Mouse (Mus musculus) macrophage (primary cell): Measurements from ENCODE around the gene Tmsb10. TPM values are rescaled to one million over a fixed set of nuclear protein-coding genes. Genes with fewer than 3 reads are reported as not detected.

ENCODE experiments used
- H3K27ac ChIP-seq: fragments of 350-480 bp; formaldehyde crosslinking; 2 replicates; pipeline ENCODE4 v1.9.0; 2021
- H3K36me3 ChIP-seq: fragments of 350-480 bp; formaldehyde crosslinking; 2 replicates; pipeline ENCODE4 v1.9.0; 2021; ENCODE audit errors: inconsistent target
- H3K4me3 ChIP-seq: fragments of 350-480 bp; formaldehyde crosslinking; 2 replicates; pipeline ENCODE4 v1.9.0; 2021; ENCODE audit errors: inconsistent target
- H3K79me2 ChIP-seq: fragments of 350-480 bp; formaldehyde crosslinking; 2 replicates; pipeline ENCODE4 v1.9.0; 2021; ENCODE audit errors: inconsistent target
- WGBS: methylation state at CpG from one replicate; pipeline ENCODE4 v1.1.7; 2026; ENCODE audit warnings: inconsistent platforms; ENCODE audit not compliant: missing documents; 5-methylcytosine and 5-hydroxymethylcytosine counted together
- polyA plus RNA-seq: library from polyadenylated mRNA; stranded (reverse); fragments of 250-400 nt; gene quantifications from 3 replicates; pipeline ENCODE4 v1.2.4, GENCODE M21; 2018; ENCODE audit warnings: inconsistent platforms
- total RNA-seq, 78 experiments: library from RNA; depleted of rRNA; stranded (reverse); fragments of 250-400 nt; gene quantifications; 1 replicate in 9 of 78; 2 replicates in 24 of 78; 3 replicates in 43 of 78; 4 replicates in 2 of 78; pipeline ENCODE4 v1.2.4; 2018; ENCODE audit warnings: inconsistent platforms in 56 of 78

Gene Tmsb10
- 100 to 1,000 TPM in 5 of 26 experiments, 10 to 100 TPM in 21; 25.9 to 371 (median 55.7) TPM for total RNA-seq (2018; cell fraction: chromatin; rRNA removed)
- total RNA-seq (2018; cell fraction: cytosol; rRNA removed): 1,000 to 10,000 TPM in 24 of 26 experiments, 100 to 1,000 TPM in 2; 980 to 3,153 (median 1,603) TPM
- 100 to 1,000 TPM in 25 of 26 experiments, 10 to 100 TPM in 1; 81.9 to 542 (median 303) TPM for total RNA-seq (2018; cell fraction: nucleus; rRNA removed)
- 1,065 to 2,086 TPM (median 1,228 TPM) in 3 replicates for polyA plus RNA-seq

GRCm38 (mm10) chr6:72958662-72959071, at the start of gene Tmsb10:
Gene Tmsb10 (minus strand): TSS chr6:72958748.
- H3K27ac ChIP-seq: peak within 1 kb of the TSS; percentile 73
- H3K79me2 ChIP-seq: peaks cover 14% of the 10 kb centered on the region
- H3K4me3 ChIP-seq: peak within 1 kb of the TSS; percentile 84
- 5% methylated on average over 15 of the region's 19 CpGs for WGBS
- H3K36me3 ChIP-seq: no peaks in the 10 kb centered on the region

DNA sequence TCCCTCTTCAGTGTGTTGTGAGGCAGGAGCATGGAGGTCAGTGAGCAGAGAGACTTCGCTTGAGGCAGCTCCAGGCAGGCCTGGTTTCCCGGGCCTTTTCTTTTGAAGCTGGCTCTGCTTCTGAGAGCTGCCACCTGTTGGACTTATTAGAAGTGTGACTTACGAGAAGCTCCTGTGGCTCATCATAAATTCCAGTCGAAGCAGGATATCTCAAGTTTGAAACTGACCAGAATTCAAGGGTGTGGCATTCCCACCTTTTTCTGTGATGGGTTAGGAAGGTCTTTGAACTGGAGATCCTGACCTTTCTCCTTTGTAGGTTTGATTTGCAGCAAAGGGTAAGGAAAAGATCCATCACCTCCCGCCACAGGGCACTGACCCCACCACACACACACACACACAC, 45.1 kb upstream of the Tmsb10 start:
- 96% methylated on average over 5 of the region's 5 CpGs for WGBS
- Histone ChIP-seq H3K4me3 (no peak overlapping the region), H3K36me3 (no peaks in the 10 kb centered on the region), H3K27ac (no peak overlapping the region), H3K79me2 (no peaks in the 10 kb centered on the region)

DNA sequence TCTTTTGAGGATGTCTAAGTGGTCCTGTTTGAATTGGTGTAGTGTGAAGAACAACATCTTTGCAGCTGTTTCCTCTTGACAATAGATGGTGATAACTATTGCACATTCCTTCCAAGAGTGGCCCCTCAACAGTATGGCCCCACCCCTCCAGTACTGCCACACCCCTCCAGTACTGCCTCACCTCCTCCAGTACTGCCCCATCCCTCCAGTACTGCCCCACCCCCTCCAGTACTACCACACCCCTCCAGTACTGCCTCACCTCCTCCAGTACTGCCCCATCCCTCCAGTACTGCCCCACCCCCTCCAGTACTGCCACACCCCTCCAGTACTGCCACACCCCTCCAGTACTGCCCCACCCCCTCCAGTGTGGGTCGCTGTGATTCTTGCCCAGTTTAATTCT, 43.8 kb upstream of the Tmsb10 start:
- Histone ChIP-seq H3K36me3 (no peaks in the 10 kb centered on the region), H3K79me2 (no peaks in the 10 kb centered on the region), H3K27ac (no peak overlapping the region), H3K4me3 (no peak overlapping the region)
- WGBS: 60% methylated on average over 1 of the region's 1 CpGs

DNA sequence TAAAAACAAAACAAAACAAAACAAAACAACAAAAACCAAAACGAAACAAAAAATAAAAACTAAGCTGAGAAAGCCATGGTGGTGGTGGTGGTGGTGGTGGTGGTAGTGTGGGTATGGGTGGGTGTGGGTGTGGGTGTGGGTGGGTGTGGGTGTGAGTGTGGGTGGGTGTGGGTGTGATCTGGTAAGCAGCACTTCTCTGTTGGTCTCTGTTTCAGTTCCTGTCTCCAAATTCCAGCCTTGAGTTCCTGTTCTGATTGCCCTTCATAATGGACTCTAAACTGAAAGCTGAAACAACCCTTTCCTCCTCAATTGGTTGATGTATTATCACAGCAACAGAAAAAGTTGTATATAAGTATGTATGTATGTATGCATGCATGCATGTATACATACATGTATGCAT, 40.3 kb upstream of the Tmsb10 start:
- WGBS: no CpG with 5 or more reads among the region's 1 CpGs
- H3K36me3 ChIP-seq: no peaks in the 10 kb centered on the region

DNA sequence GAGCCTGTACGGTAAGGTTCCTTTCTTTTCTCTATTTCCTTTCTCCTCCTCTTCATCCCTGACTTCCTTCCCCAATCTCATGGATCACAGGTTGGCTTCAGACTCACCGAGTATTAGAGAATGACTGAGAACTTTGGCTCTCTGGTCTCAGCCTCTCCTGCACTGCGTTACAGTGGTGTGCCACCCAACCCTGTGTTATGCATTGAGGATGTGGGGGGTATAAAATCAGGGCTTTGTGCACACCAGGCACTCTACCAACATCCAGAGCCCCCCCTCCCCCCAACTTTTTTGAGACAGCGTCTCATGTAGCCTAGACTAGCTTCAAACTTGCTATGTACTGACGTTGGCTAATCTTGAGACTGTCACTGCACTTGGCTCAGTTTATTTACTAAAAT, 35.1 kb upstream of the Tmsb10 start:
- no peak overlapping the region for H3K27ac ChIP-seq
- H3K4me3 ChIP-seq: no peak overlapping the region
- H3K36me3 ChIP-seq: no peaks in the 10 kb centered on the region
- 70% methylated on average over 5 of the region's 5 CpGs for WGBS
- H3K79me2 ChIP-seq: no peaks in the 10 kb centered on the region

More for the DNA sequence above, 40.3 kb upstream of the Tmsb10 start:
- Histone ChIP-seq H3K79me2 (no peaks in the 10 kb centered on the region), H3K27ac (no peak overlapping the region), H3K4me3 (no peak overlapping the region)

DNA sequence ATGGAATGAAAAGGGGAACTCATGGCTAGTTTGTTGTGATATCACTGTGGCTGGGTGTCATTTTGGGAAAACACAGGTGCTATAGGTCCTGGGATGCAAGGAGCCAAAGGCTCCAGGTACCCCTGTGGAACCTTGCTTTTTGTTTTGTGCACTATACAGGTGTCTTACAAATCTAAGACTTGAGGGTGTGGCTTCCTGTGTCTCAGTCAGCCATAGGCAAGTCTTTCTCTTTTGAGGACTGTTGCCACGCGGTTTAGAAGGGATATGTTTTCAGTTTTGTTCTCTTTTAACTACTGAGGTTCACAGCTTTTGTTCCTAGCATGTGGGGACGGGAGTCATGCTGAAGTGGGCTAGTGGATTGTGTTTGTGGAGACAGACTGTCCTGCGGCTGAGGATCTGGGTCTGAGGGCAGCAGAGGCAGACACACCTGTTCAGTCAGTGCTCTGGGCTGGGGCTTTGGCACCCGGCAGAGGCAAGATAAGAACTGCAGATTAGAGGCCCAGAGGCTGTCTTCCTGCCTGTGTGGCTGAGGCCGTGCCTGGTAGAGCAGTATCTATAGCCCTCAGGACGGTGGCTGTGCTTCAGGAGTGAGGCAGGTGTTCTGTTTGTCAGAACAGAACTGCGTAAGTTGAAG, 34.6 kb upstream of the Tmsb10 start:
- 50% methylated on average over 8 of the region's 8 CpGs for WGBS
- no peaks in the 10 kb centered on the region for H3K79me2 ChIP-seq
- H3K4me3 ChIP-seq: no peak overlapping the region
- H3K36me3 ChIP-seq: no peaks in the 10 kb centered on the region
- H3K27ac ChIP-seq: no peak overlapping the region

GRCm38 (mm10) chr6:72990206-72990605, 31.7 kb upstream of the Tmsb10 start:
- WGBS: 25% methylated on average over 5 of the region's 5 CpGs

DNA sequence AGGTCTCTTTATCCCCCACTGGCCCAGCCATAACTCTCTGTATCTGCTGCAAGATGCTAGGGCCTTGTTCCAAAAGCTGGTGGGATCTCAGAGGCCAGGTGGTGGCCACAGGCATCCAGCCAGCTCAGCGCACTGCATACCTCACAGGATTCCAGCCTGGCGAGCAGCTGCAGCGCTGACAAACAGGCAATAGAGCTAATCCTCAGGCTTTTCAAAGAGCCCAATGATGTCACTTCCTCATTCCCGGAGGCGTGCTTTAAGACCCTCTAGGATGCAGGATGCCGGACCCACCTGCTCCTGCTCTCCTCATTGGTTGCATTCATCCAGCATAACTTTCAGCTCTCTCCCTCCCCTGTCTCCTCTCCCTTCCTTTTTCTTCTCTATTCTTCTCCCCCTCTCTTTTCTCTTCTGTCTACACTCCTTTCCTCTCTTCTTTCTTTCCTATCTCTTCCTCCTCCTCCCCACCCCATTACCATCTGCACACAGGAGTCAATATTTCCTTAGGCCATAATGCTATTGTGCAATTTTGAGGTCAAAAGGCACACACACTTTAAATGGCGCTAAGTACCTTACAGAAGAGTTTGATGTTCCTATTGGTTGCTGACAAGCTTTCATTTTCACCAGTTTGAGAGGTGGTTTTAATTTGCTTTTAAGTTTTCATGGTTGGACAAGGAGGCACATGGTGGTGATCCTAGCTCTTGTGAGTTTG, 30.6 kb upstream of the Tmsb10 start:
- H3K27ac ChIP-seq: 0 out of 2 replicates have a peak overlapping the region, but pooled peaks have one; percentile 12
- H3K4me3 ChIP-seq: no peak overlapping the region
- H3K36me3 ChIP-seq: no peaks in the 10 kb centered on the region
- WGBS: 47% methylated on average over 7 of the region's 7 CpGs
- H3K79me2 ChIP-seq: no peaks in the 10 kb centered on the region

More at GRCm38 (mm10) chr6:72990206-72990605, 31.7 kb upstream of the Tmsb10 start:
- H3K27ac ChIP-seq: peak overlapping the region; percentile 12; the same call in 1 of the 2 replicates
- H3K79me2 ChIP-seq: no peaks in the 10 kb centered on the region
- no peaks in the 10 kb centered on the region for H3K36me3 ChIP-seq
- H3K4me3 ChIP-seq: no peak overlapping the region

GRCm38 (mm10) chr6:72982506-72982905, 24.0 kb upstream of the Tmsb10 start:
- H3K36me3 ChIP-seq: no peaks in the 10 kb centered on the region
- WGBS: 91% methylated on average over 4 of the region's 4 CpGs
- H3K4me3 ChIP-seq: no peak overlapping the region
- no peak overlapping the region for H3K27ac ChIP-seq
- no peaks in the 10 kb centered on the region for H3K79me2 ChIP-seq

GRCm38 (mm10) chr6:72981851-72982250, 23.3 kb upstream of the Tmsb10 start:
- Histone ChIP-seq H3K79me2 (no peaks in the 10 kb centered on the region), H3K4me3 (no peak overlapping the region), H3K27ac (no peak overlapping the region), H3K36me3 (no peaks in the 10 kb centered on the region)
- WGBS: 54% methylated on average over 6 of the region's 6 CpGs

- no peak overlapping the region for H3K27ac ChIP-seq
- 90% methylated on average over 9 of the region's 9 CpGs for WGBS
- H3K36me3 ChIP-seq: no peaks in the 10 kb centered on the region
- no peak overlapping the region for H3K4me3 ChIP-seq
- no peaks in the 10 kb centered on the region for H3K79me2 ChIP-seq
Observed at GRCm38 (mm10) chr6:72981124-72981651, 22.6 kb upstream of the Tmsb10 start.

- 90% methylated on average over 2 of the region's 2 CpGs for WGBS
- Histone ChIP-seq H3K4me3 (no peak overlapping the region), H3K79me2 (no peaks in the 10 kb centered on the region), H3K36me3 (no peaks in the 10 kb centered on the region), H3K27ac (no peak overlapping the region)
Observed at GRCm38 (mm10) chr6:72976866-72977265, 18.3 kb upstream of the Tmsb10 start.

DNA sequence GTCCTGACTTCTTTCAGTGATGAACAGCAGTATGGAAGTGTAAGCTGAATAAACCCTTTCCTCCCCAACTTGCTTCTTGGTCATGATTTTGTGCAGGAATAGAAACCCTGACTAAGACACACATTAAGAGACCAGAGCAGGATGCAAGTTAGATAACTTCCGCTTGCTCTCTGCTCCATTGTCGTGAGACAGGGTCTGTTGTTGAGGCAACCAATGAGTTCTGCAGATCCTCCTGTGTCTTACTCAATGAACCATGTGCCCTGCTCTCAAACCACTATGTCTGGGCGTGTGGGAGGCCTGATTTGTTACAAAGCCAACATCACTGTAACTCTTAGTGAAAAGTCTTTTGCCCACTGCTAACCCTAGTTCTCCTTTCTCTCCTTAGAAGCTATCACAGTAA, 12.5 kb upstream of the Tmsb10 start:
- Histone ChIP-seq H3K27ac (no peak overlapping the region), H3K4me3 (no peak overlapping the region), H3K36me3 (no peaks in the 10 kb centered on the region), H3K79me2 (no peaks in the 10 kb centered on the region)
- WGBS: 64% methylated on average over 3 of the region's 3 CpGs

- Histone ChIP-seq H3K36me3 (no peaks in the 10 kb centered on the region), H3K79me2 (no peaks in the 10 kb centered on the region), H3K4me3 (no peak overlapping the region), H3K27ac (no peak overlapping the region)
- 88% methylated on average over 3 of the region's 3 CpGs for WGBS
Observed at GRCm38 (mm10) chr6:72969787-72970186, 11.2 kb upstream of the Tmsb10 start.

GRCm38 (mm10) chr6:72965199-72965598, 6.7 kb upstream of the Tmsb10 start:
- WGBS: 100% methylated on average over 2 of the region's 6 CpGs
- Histone ChIP-seq H3K27ac (no peak overlapping the region), H3K4me3 (no peak overlapping the region)

More at GRCm38 (mm10) chr6:72965199-72965598, 6.7 kb upstream of the Tmsb10 start:
- H3K79me2 ChIP-seq: no peaks in the 10 kb centered on the region
- no peaks in the 10 kb centered on the region for H3K36me3 ChIP-seq
